Mouse (Mus musculus) limb, embryonic 11.5 days (tissue): ENCODE data around the gene Ascl5. TPM values are rescaled to one million over a fixed set of nuclear protein-coding genes. Genes with fewer than 3 reads are reported as not detected.

Experiments
- ATAC-seq: fragments of 200-750 bp; cut with Nextera tagmentation; 2 replicates; pipeline ENCODE4 v1.8.0; 2017; ENCODE audit warnings: low read depth; ENCODE audit not compliant: insufficient number of reproducible peaks, low FRiP score, low TSS enrichment
- DNase-seq: peaks from one replicate; pipeline ENCODE4 v3.0.0-alpha.2; 2015; ENCODE audit warnings: low spot score
- H3K27ac ChIP-seq: fragments of 300-500 bp; sonication (generic); replicated peaks from 2 replicates; pipeline ENCODE4 v1.5.1; 2014; ENCODE audit warnings: low read depth, mild to moderate bottlenecking, low read length
- H3K27me3 ChIP-seq: fragments of 300-500 bp; sonication (generic); 2 replicates; pipeline ENCODE4 v1.6.1; 2014; ENCODE audit warnings: mild to moderate bottlenecking, low read length, mixed read lengths; ENCODE audit not compliant: control insufficient read depth, insufficient read depth
- H3K36me3 ChIP-seq: fragments of 300-500 bp; sonication (generic); 2 replicates; pipeline ENCODE4 v1.6.1; 2014; ENCODE audit warnings: mild to moderate bottlenecking, low read length, moderate library complexity, mixed read lengths; ENCODE audit not compliant: control insufficient read depth, insufficient read depth
- H3K4me1 ChIP-seq: fragments of 300-500 bp; sonication (generic); 2 replicates; pipeline ENCODE4 v1.6.1; 2014; ENCODE audit warnings: low read length, mixed read lengths; ENCODE audit not compliant: control insufficient read depth, insufficient read depth
- H3K4me2 ChIP-seq: fragments of 300-500 bp; sonication (generic); 2 replicates; pipeline ENCODE4 v1.6.1; 2014; ENCODE audit warnings: low read depth, mild to moderate bottlenecking, moderate library complexity; ENCODE audit not compliant: severe bottlenecking
- H3K4me3 ChIP-seq: fragments of 300-500 bp; sonication (generic); 2 replicates; pipeline ENCODE4 v1.5.1; 2014; ENCODE audit warnings: low read depth, low read length
- H3K9ac ChIP-seq: fragments of 300-500 bp; sonication (generic); 2 replicates; pipeline ENCODE4 v1.6.1; 2014; ENCODE audit warnings: mild to moderate bottlenecking, low read length
- H3K9me3 ChIP-seq: fragments of 300-500 bp; sonication (generic); 2 replicates; pipeline ENCODE4 v1.6.1; 2016; ENCODE audit warnings: low read length; ENCODE audit not compliant: control insufficient read depth
- WGBS: fragments of 180-500 bp; shearing (Covaris S2); extraction: QIAGEN DNeasy Blood & Tissue Kit; methylation state at CpG from one replicate; pipeline ENCODE4 v1.1.7; 2014; 5-methylcytosine and 5-hydroxymethylcytosine counted together
- polyA plus RNA-seq: library from polyadenylated mRNA; unstranded; fragments of >200 nt; fragmentation: Nextera tagmentation; extraction: Ambion mirVana; gene quantifications from 2 replicates; pipeline ENCODE4 v1.2.1, GENCODE M21; 2014

Gene Ascl5
- polyA plus RNA-seq, 1 experiment from 2014 or later, result not detected

DNA sequence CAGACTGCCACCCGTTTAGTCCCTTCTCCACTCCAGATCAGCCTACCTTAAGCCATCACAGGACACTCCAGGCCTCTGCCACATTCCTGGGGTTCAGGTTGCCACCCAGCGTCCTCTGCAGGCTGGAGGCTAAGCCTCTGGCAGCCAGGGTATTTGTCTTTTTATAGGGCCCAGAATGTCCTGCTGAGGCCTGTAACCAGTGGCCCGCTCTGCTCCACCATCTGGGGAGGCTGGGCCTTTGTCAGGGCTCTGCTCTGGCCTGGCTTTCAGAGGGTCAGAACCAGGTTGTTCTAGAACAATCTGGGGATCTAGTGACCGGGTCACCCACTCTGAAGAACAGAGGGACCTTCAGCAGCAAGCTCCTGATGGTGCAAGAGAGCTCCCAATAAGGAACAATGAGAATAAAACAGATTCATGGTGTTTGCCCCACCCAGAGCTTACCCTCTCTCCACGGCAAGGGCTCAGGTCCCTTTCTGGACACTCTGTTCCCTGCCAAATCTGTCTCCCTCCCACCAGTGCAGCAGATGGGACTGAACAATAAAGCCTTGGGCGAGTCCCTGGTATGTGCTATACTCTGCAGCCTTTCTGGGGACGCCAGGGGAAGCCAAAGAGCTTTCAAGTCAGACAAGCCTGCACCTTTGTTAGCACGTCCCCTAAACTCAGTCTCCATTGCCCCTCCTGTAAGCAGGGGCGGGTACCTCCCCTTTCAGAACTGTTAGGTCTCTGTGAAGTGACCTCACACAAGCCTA is 10.6 kb downstream of the Ascl5 start:
- no peak for ATAC-seq
- no peak overlapping the region for H3K4me2 ChIP-seq
- no peak overlapping the region for H3K27ac ChIP-seq
- H3K27me3 ChIP-seq, result no peaks in the 10 kb centered on the region
- H3K4me3 ChIP-seq, result no peak overlapping the region
- DNase-seq, result no peak
- H3K36me3 ChIP-seq, result no peaks in the 10 kb centered on the region
- no peak overlapping the region for H3K9ac ChIP-seq
- no peaks in the 10 kb centered on the region for H3K9me3 ChIP-seq
- WGBS, result 53% methylated on average over 9 of the region's 9 CpGs
- H3K4me1 ChIP-seq, result no peaks in the 10 kb centered on the region

DNA sequence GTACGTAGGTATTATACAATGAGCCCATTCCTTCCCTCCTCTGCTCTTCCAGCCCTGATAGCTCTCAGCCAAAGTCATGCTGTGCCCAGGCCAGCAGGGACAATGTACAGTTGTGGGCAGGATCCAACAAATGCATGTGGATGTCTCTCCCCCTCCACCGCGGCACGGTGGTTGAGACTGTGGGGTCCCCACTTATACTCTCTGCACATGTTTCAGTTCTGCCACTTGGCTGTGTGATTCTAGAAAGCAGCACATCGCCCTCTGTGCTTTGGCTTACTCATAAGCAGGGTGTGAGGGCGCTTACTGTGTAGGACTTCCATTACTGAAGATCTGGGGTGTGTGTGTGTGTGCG is 11.2 kb downstream of the Ascl5 start:
- Histone ChIP-seq H3K27ac (no peak overlapping the region), H3K27me3 (no peaks in the 10 kb centered on the region), H3K4me3 (no peak overlapping the region), H3K36me3 (no peaks in the 10 kb centered on the region), H3K4me1 (no peaks in the 10 kb centered on the region), H3K9me3 (no peaks in the 10 kb centered on the region), H3K9ac (no peak overlapping the region), H3K4me2 (no peak overlapping the region)
- 88% methylated on average over 7 of the region's 7 CpGs for WGBS
- ATAC-seq, result no peak
- DNase-seq, result no peak

DNA sequence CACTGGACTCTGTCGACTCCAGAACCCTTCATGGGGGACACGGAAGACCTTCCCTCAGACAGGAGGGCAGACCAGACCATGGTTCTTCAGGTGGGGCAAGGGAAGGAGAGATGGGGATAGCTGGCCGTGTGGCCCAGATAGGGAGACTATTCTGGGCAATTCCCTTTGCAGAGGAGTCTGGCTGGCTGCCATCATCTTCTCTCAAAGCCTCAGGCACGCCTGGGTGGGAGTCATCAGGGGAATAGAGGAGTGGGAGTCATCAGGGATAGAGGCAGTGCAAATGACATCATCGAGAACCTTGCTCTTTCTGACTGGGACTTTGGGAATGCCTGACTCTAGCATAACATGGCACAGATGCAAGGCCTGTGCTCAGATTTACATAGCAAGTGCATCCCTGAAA is 13.4 kb downstream of the Ascl5 start:
- H3K4me1 ChIP-seq, result no peaks in the 10 kb centered on the region
- 77% methylated on average over 5 of the region's 5 CpGs for WGBS
- ATAC-seq (no peak), DNase-seq (no peak)
- H3K27me3 ChIP-seq, result no peaks in the 10 kb centered on the region
- H3K9me3 ChIP-seq, result no peaks in the 10 kb centered on the region
- H3K4me3 ChIP-seq, result no peak overlapping the region
- no peak overlapping the region for H3K9ac ChIP-seq
- H3K27ac ChIP-seq, result no peak overlapping the region
- H3K36me3 ChIP-seq, result no peaks in the 10 kb centered on the region
- no peak overlapping the region for H3K4me2 ChIP-seq

DNA sequence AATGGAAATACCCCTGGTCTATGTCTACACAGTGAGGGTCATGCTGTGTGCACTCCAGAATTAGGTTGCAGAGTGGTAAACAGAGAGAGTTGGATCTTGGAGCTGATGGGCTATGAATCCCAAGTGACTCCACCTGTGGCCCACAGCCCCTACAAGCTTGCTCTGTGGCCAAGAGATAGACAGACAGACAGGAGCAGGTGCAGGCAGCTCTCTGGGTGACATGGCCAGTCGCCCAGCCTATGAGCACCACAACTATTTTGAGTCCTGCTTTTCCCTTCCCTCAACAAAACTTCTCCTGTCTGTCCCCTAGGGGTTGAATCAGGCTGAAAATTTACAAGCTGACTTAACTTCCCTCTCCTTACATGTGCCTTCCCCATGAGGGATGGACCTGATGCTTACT is 16.0 kb downstream of the Ascl5 start:
- ATAC-seq (no peak), DNase-seq (no peak)
- Histone ChIP-seq H3K9me3 (no peaks in the 10 kb centered on the region), H3K4me2 (no peak overlapping the region), H3K36me3 (no peaks in the 10 kb centered on the region), H3K27me3 (no peaks in the 10 kb centered on the region), H3K4me3 (no peak overlapping the region), H3K27ac (no peak overlapping the region), H3K4me1 (no peaks in the 10 kb centered on the region), H3K9ac (no peak overlapping the region)
- 50% methylated on average over 1 of the region's 1 CpGs for WGBS

DNA sequence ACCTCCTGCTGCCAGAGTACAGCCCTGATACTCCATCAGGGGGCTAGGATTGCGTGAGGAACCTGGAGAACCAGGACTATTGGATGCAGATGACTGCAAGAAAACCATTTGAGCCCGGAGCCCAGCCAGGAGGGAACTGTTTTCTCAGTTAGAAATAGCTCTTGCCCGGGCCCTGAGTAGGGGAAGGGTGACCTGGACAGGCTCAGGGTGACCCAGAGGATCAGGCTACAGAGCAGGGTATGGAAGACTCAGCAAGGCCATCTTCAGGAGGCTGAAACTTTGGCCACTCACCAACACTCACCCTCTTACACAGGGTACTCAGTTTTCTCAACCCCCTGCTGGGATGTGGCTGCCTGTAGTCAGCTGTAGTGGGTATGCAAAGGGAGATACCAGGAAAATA is 17.0 kb downstream of the Ascl5 start:
- H3K4me1 ChIP-seq, result no peaks in the 10 kb centered on the region
- ATAC-seq (no peak), DNase-seq (no peak)
- no peak overlapping the region for H3K4me3 ChIP-seq
- H3K9ac ChIP-seq, result no peak overlapping the region
- 56% methylated on average over 3 of the region's 3 CpGs for WGBS
- H3K27me3 ChIP-seq, result no peaks in the 10 kb centered on the region
- no peaks in the 10 kb centered on the region for H3K36me3 ChIP-seq
- no peaks in the 10 kb centered on the region for H3K9me3 ChIP-seq
- no peak overlapping the region for H3K4me2 ChIP-seq
- H3K27ac ChIP-seq, result no peak overlapping the region

DNA sequence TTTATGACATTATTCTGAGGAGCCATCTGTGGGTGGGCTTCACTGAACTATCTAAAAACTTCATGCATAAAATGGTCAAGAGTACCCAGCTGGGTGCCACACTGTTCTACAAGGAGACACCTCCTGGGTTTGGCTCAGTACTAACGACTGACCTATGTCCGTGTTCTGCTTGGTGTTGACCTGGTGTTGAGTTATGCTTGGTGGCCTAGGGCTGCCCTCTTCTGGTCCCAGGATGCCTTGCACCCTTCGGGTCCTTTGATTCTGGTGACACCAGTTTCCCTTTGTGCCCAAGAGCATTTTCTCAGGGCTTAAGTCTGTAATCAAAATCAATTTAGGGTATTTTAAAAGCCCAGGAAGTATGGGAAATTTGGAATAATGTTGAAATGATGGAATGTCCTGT is 25.5 kb downstream of the Ascl5 start:
- no peak overlapping the region for H3K4me3 ChIP-seq
- H3K4me1 ChIP-seq, result no peaks in the 10 kb centered on the region
- ATAC-seq (no peak), DNase-seq (peak; percentile 51)
- H3K27me3 ChIP-seq, result no peaks in the 10 kb centered on the region
- no peak overlapping the region for H3K27ac ChIP-seq
- H3K4me2 ChIP-seq, result no peak overlapping the region
- H3K9me3 ChIP-seq, result no peaks in the 10 kb centered on the region
- no peak overlapping the region for H3K9ac ChIP-seq
- H3K36me3 ChIP-seq, result no peaks in the 10 kb centered on the region
- 11% methylated on average over 3 of the region's 3 CpGs for WGBS

DNA sequence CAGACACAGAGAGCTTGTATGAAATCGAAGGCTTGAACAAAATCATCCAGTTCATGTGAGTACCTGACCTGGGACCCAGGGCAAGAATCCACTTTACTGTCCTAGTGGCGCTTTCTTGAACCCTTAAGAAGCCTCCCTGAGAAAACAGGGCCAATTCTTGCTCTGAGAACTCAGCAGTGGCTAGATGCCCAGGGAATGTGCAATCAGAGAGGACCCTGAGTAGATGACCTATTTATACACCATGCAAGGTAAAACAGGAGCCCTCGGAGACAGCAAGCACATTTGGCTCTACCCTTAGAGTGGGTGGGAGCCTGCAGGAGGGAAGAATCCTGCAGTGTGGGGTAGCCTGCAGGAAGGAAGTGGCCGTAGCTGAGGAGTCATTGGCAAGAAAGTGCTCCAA is 27.1 kb downstream of the Ascl5 start:
- ATAC-seq (no peak), DNase-seq (no peak)
- Histone ChIP-seq H3K27ac (no peak overlapping the region), H3K9me3 (no peaks in the 10 kb centered on the region), H3K27me3 (no peaks in the 10 kb centered on the region), H3K4me1 (no peaks in the 10 kb centered on the region), H3K9ac (no peak overlapping the region), H3K4me2 (no peak overlapping the region), H3K4me3 (no peak overlapping the region), H3K36me3 (no peaks in the 10 kb centered on the region)
- 67% methylated on average over 4 of the region's 4 CpGs for WGBS

DNA sequence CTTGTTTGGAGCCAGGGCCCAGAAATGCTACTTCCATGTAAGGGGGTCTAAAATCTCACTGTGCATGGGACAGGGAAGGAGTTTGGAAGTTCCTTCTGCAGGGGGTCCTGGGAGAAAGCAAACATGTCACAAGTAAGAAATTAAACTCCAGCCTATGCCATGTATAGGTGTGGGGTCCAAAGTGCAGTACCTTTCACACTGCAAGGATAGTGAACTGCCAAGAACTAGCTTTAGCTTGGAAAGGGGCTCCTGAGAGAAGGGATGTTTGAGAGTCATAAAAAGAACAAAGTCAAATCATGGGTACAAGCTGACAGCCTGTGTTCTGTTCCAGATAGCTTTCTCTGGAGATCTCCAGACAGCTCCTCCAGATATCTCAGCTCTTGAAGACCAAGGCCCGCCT is 30.6 kb downstream of the Ascl5 start:
- Histone ChIP-seq H3K36me3 (no peaks in the 10 kb centered on the region), H3K9ac (no peak overlapping the region), H3K4me1 (no peaks in the 10 kb centered on the region), H3K4me2 (no peak overlapping the region), H3K27ac (no peak overlapping the region), H3K4me3 (no peak overlapping the region), H3K27me3 (no peaks in the 10 kb centered on the region), H3K9me3 (no peaks in the 10 kb centered on the region)
- 95% methylated on average over 1 of the region's 1 CpGs for WGBS
- ATAC-seq, result no peak
- no peak for DNase-seq
